Mouse (Mus musculus): ENCODE measurements around the gene Gm28051. TPM values are rescaled to one million over a fixed set of nuclear protein-coding genes. Genes with fewer than 3 reads are reported as not detected.

The Gm28051 gene
- polyA plus RNA-seq, 1 experiment from 2014 or later = not detected

GRCm38 (mm10) chr12:102772676-102773075, 15.1 kb upstream of the Gm28051 start:
- Histone ChIP-seq H3K27me3 (ENCODE audit: control insufficient read depth, insufficient read depth, low read depth, low read length) (no peaks in the 10 kb centered on the region), H3K4me3 (ENCODE audit: low read depth, low read length) (no peak overlapping the region), H3K9me3 (replicated peaks; ENCODE audit: control insufficient read depth, low read length, poor library complexity, severe bottlenecking) (no peaks in the 10 kb centered on the region), H3K4me2 (ENCODE audit: low read length) (no peak overlapping the region), H3K36me3 (ENCODE audit: control insufficient read depth, insufficient read depth, low read length) (peaks cover 46% of the 10 kb centered on the region), H3K9ac (ENCODE audit: low read depth, low read length) (no peak overlapping the region), H3K4me1 (ENCODE audit: control insufficient read depth, insufficient read depth, low read length) (no peaks in the 10 kb centered on the region), H3K27ac (ENCODE audit: low read length) (no peak overlapping the region)
- 98% methylated on average over 5 of the region's 5 CpGs for WGBS
- no peak for ATAC-seq

DNA sequence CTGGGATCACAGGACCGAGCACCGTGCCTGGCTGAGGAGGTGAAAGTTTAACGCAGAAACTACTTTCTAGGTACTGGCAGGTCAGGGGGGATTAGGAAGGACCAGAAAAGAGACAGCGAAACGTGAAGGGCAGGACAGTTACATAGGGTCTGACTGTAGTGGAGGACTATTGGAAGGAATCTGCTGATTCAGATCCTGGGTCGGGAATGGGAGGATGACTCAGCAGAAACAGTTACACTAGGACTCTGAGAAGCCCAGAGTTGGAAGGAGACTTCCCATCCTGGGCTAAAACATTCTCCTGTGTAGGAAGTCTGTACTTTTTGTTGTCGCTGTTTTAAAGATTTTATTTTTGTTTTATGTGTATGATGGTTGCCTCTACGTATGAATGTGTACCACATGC, 14.0 kb upstream of the Gm28051 start:
- no peaks in the 10 kb centered on the region for H3K4me1 ChIP-seq (ENCODE audit: control insufficient read depth, insufficient read depth, low read length)
- H3K27ac ChIP-seq (ENCODE audit: low read length) = no peak overlapping the region
- ATAC-seq = no peak
- 95% methylated on average over 8 of the region's 8 CpGs for WGBS
- H3K9me3 ChIP-seq (replicated peaks; ENCODE audit: control insufficient read depth, low read length, poor library complexity, severe bottlenecking) = no peaks in the 10 kb centered on the region
- no peak overlapping the region for H3K4me2 ChIP-seq (ENCODE audit: low read length)
- H3K9ac ChIP-seq (ENCODE audit: low read depth, low read length) = no peak overlapping the region
- no peaks in the 10 kb centered on the region for H3K27me3 ChIP-seq (ENCODE audit: control insufficient read depth, insufficient read depth, low read depth, low read length)
- no peak overlapping the region for H3K4me3 ChIP-seq (ENCODE audit: low read depth, low read length)
- H3K36me3 ChIP-seq (ENCODE audit: control insufficient read depth, insufficient read depth, low read length) = peaks cover 52% of the 10 kb centered on the region

DNA sequence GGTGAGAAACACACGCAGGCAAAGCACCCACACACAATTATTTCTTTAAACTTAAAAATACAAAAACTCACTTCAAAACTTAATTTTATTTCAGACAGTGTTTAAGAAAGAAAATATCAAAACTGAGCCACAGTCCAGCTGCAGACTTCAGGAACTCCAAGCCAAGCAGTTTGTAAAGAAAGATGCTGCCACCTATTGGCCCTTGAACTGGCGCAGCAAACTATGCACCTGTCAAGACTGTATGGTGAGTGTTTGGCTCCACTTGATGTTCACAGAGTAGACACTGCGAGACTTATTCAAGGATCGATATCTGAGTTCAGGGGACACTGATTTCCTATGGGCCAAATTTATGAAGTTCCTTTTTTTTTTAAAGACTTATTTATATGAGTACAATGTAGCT, 11.4 kb upstream of the Gm28051 start:
- no peak overlapping the region for H3K4me2 ChIP-seq (ENCODE audit: low read length)
- ATAC-seq = no peak
- no peaks in the 10 kb centered on the region for H3K27me3 ChIP-seq (ENCODE audit: control insufficient read depth, insufficient read depth, low read depth, low read length)
- peaks cover 50% of the 10 kb centered on the region for H3K36me3 ChIP-seq (ENCODE audit: control insufficient read depth, insufficient read depth, low read length)
- H3K9me3 ChIP-seq (replicated peaks; ENCODE audit: control insufficient read depth, low read length, poor library complexity, severe bottlenecking) = no peaks in the 10 kb centered on the region
- WGBS = 98% methylated on average over 4 of the region's 4 CpGs
- no peaks in the 10 kb centered on the region for H3K4me1 ChIP-seq (ENCODE audit: control insufficient read depth, insufficient read depth, low read length)
- H3K27ac ChIP-seq (ENCODE audit: low read length) = no peak overlapping the region
- H3K4me3 ChIP-seq (ENCODE audit: low read depth, low read length) = no peak overlapping the region
- no peak overlapping the region for H3K9ac ChIP-seq (ENCODE audit: low read depth, low read length)

GRCm38 (mm10) chr12:102763696-102764095, 6.1 kb upstream of the Gm28051 start:
- ATAC-seq = no peak

DNA sequence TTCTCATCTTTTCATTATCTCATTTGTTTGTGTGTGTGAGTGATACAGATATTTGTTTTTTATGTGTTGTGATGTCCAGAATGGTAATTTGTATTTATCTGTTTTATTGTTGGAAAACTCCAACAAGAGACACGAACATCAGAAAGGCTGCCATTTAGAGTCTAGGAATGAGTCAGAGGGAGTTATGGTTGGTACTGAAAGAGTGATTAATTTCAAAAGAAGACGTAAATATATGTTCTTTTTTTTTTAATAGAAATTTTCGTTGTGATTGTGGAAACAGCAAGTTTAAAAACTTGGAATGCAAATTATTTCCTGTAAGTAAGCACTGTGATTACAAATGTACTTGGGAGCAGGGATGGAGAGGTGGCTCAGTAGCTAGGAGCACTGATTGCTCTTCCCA, 4.1 kb upstream of the Gm28051 start:
- Histone ChIP-seq H3K4me1 (ENCODE audit: control insufficient read depth, insufficient read depth, low read length) (peaks cover 11% of the 10 kb centered on the region), H3K36me3 (ENCODE audit: control insufficient read depth, insufficient read depth, low read length) (peaks cover 6% of the 10 kb centered on the region; the same call in 1 of the 2 replicates), H3K9ac (ENCODE audit: low read depth, low read length) (no peak overlapping the region), H3K27me3 (ENCODE audit: control insufficient read depth, insufficient read depth, low read depth, low read length) (no peaks in the 10 kb centered on the region), H3K4me3 (ENCODE audit: low read depth, low read length) (no peak overlapping the region), H3K9me3 (replicated peaks; ENCODE audit: control insufficient read depth, low read length, poor library complexity, severe bottlenecking) (no peaks in the 10 kb centered on the region), H3K4me2 (ENCODE audit: low read length) (no peak overlapping the region), H3K27ac (ENCODE audit: low read length) (no peak overlapping the region)
- ATAC-seq = no peak
- 93% methylated on average over 3 of the region's 3 CpGs for WGBS

More at GRCm38 (mm10) chr12:102763696-102764095, 6.1 kb upstream of the Gm28051 start:
- Histone ChIP-seq H3K36me3 (ENCODE audit: control insufficient read depth, insufficient read depth, low read length) (peaks cover 20% of the 10 kb centered on the region), H3K4me3 (ENCODE audit: low read depth, low read length) (no peak overlapping the region), H3K27ac (ENCODE audit: low read length) (no peak overlapping the region), H3K4me1 (ENCODE audit: control insufficient read depth, insufficient read depth, low read length) (peaks cover 6% of the 10 kb centered on the region), H3K27me3 (ENCODE audit: control insufficient read depth, insufficient read depth, low read depth, low read length) (no peaks in the 10 kb centered on the region), H3K4me2 (ENCODE audit: low read length) (no peak overlapping the region), H3K9ac (ENCODE audit: low read depth, low read length) (no peak overlapping the region), H3K9me3 (replicated peaks; ENCODE audit: control insufficient read depth, low read length, poor library complexity, severe bottlenecking) (no peaks in the 10 kb centered on the region)

- no peaks in the 10 kb centered on the region for H3K9me3 ChIP-seq (replicated peaks; ENCODE audit: control insufficient read depth, low read length, poor library complexity, severe bottlenecking)
- 0% methylated on average over 5 of the region's 5 CpGs for WGBS
- no peak overlapping the region for H3K27ac ChIP-seq (ENCODE audit: low read length)
- H3K36me3 ChIP-seq (ENCODE audit: control insufficient read depth, insufficient read depth, low read length) = no peaks in the 10 kb centered on the region
- peaks cover 20% of the 10 kb centered on the region for H3K4me1 ChIP-seq (ENCODE audit: control insufficient read depth, insufficient read depth, low read length)
- H3K4me2 ChIP-seq (ENCODE audit: low read length) = peak overlapping the region; percentile 91
- no peak for ATAC-seq
- H3K9ac ChIP-seq (ENCODE audit: low read depth, low read length) = peak overlapping the region; percentile 87
- H3K4me3 ChIP-seq (ENCODE audit: low read depth, low read length) = peak overlapping the region; percentile 88
- H3K27me3 ChIP-seq (ENCODE audit: control insufficient read depth, insufficient read depth, low read depth, low read length) = no peaks in the 10 kb centered on the region
Observed at GRCm38 (mm10) chr12:102758936-102759335, 1.4 kb upstream of the Gm28051 start.

- under 1% methylated on average over 10 of the region's 10 CpGs for WGBS
- H3K9ac ChIP-seq (ENCODE audit: low read depth, low read length) = peak within 1 kb of the TSS; percentile 87
- peak within 1 kb of the TSS; percentile 92 for H3K27ac ChIP-seq (ENCODE audit: low read length)
- H3K36me3 ChIP-seq (ENCODE audit: control insufficient read depth, insufficient read depth, low read length) = no peaks in the 10 kb centered on the region
- peaks cover 20% of the 10 kb centered on the region for H3K4me1 ChIP-seq (ENCODE audit: control insufficient read depth, insufficient read depth, low read length)
- no peak for ATAC-seq
- peak within 1 kb of the TSS; percentile 91 for H3K4me2 ChIP-seq (ENCODE audit: low read length)
- peak within 1 kb of the TSS; percentile 88 for H3K4me3 ChIP-seq (ENCODE audit: low read depth, low read length)
- H3K9me3 ChIP-seq (replicated peaks; ENCODE audit: control insufficient read depth, low read length, poor library complexity, severe bottlenecking) = no peaks in the 10 kb centered on the region
- no peaks in the 10 kb centered on the region for H3K27me3 ChIP-seq (ENCODE audit: control insufficient read depth, insufficient read depth, low read depth, low read length)
Observed at GRCm38 (mm10) chr12:102758403-102758756, 815 bp upstream of the Gm28051 start, which contains the start of gene Gm20604. Gene Gm20604, minus strand, starts transcription at chr12:102758672.

DNA sequence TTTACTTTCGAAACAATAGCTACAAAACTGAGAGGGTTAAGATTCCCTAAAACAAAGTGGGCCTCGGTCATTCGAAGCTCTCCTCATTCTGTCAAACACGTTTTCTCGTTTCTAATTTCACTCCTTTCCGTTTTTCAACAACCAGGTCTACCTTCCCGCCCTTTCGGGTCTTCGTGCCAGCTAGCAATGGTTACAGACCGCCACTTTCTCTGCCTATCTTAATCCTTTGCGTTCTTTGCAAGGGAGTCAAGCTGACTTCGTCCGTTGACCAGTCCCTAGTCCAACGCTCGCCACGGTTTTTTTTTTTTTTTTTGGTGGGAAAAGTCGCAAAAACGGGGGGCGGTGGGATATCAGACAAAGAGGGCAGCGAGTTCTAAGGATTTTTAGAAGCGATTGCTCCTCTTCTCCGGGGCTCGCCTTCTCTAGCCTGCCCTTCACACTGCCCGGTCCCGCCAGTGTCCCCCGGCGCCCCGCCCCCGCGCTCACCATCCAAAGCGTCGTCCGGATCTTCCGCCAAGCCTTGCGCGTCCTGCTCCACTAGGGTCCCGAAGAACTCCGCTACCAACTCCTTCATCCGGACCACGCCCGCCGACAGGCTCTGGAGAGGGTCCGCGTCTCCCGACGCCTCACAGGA, 393 bp downstream of the Gm28051 start:
- Histone ChIP-seq H3K4me1 (ENCODE audit: control insufficient read depth, insufficient read depth, low read length) (peaks cover 20% of the 10 kb centered on the region), H3K9ac (ENCODE audit: low read depth, low read length) (peak overlapping the region; percentile 74), H3K36me3 (ENCODE audit: control insufficient read depth, insufficient read depth, low read length) (no peaks in the 10 kb centered on the region), H3K27me3 (ENCODE audit: control insufficient read depth, insufficient read depth, low read depth, low read length) (no peaks in the 10 kb centered on the region), H3K9me3 (replicated peaks; ENCODE audit: control insufficient read depth, low read length, poor library complexity, severe bottlenecking) (no peaks in the 10 kb centered on the region), H3K4me2 (ENCODE audit: low read length) (peak overlapping the region; percentile 64), H3K27ac (ENCODE audit: low read length) (peak overlapping the region; percentile 92), H3K4me3 (ENCODE audit: low read depth, low read length) (peak overlapping the region; percentile 88)
- ATAC-seq = peak; percentile 0; the same call in 1 of the 2 replicates
- WGBS = 1% methylated on average over 46 of the region's 46 CpGs

DNA sequence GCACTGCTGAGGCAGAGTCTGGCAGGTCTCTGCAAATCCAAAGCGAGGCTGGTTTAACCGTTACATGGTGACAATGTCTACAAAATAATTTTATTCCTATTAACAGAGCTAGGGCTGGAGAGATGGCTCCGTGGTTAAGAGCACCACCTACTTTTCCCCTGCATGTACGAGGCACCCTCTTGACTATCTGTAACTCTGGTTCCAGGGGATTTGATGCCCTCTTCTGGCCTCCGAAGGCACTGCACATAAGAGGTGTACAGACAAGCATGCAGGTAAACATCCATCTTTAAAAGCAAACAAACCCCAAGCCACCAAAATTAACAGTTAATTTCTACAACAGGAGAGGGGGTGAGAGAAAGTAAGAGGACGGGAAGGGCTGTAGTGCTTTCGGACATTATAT, 1.3 kb downstream of the Gm28051 start:
- H3K36me3 ChIP-seq (ENCODE audit: control insufficient read depth, insufficient read depth, low read length) = no peaks in the 10 kb centered on the region
- peak overlapping the region; percentile 64 for H3K4me2 ChIP-seq (ENCODE audit: low read length)
- no peak for ATAC-seq
- H3K4me3 ChIP-seq (ENCODE audit: low read depth, low read length) = peak overlapping the region; percentile 88
- no peak overlapping the region; the same call in 1 of the 2 replicates for H3K9ac ChIP-seq (ENCODE audit: low read depth, low read length)
- WGBS = 85% methylated on average over 7 of the region's 7 CpGs
- H3K27me3 ChIP-seq (ENCODE audit: control insufficient read depth, insufficient read depth, low read depth, low read length) = no peaks in the 10 kb centered on the region
- H3K4me1 ChIP-seq (ENCODE audit: control insufficient read depth, insufficient read depth, low read length) = peaks cover 20% of the 10 kb centered on the region
- H3K27ac ChIP-seq (ENCODE audit: low read length) = no peak overlapping the region
- no peaks in the 10 kb centered on the region for H3K9me3 ChIP-seq (replicated peaks; ENCODE audit: control insufficient read depth, low read length, poor library complexity, severe bottlenecking)

All from midbrain, embryonic 16.5 days (tissue).